Mouse (Mus musculus) left cerebral cortex, postnatal 14 days (tissue): ENCODE results near the gene Gm49366. TPM values are rescaled to one million over a fixed set of nuclear protein-coding genes. Genes with fewer than 3 reads are reported as not detected.
"Not testable (repeated sequence)": the region's sequence is repeated elsewhere in the genome, so short reads cannot be mapped to it uniquely, and the experiment has no call there.

Experiments used
- DNase-seq, 2 experiments: peaks; one replicate each; pipeline ENCODE4 v3.0.0; 2021 to 2022; ENCODE audit warnings: low spot score in 2 of 2, mixed read lengths in 1 of 2
- intact Hi-C: fragments of 180-260 bp; cut with DNase I; formaldehyde crosslinking; loops from one replicate; pipeline ENCODE4 v1.15.1; 2025
- total RNA-seq, 2 experiments: library from RNA; stranded (reverse); gene quantifications; 2 replicates each; pipeline ENCODE4 v1.2.3; 2021

Gene Gm49366
- total RNA-seq, 2 experiments from 2014 or later: not detected

- DNase-seq: no peak
- intact Hi-C loops: loop anchor here (5.0 kb wide), 1 partner anchor 92 kb away; no protein-coding TSS in a partner anchor
Observed at GRCm38 (mm10) chr12:84064621-84065020, 25.9 kb downstream of the Gm49366 start.

GRCm38 (mm10) chr12:84067752-84068151, 29.0 kb downstream of the Gm49366 start:
- intact Hi-C loops: no loop called here
- DNase-seq: no peak

GRCm38 (mm10) chr12:84068296-84068695, 29.6 kb downstream of the Gm49366 start:
- no peak for DNase-seq
- intact Hi-C loops: no loop called here

GRCm38 (mm10) chr12:84068986-84069385, 30.3 kb downstream of the Gm49366 start, which contains the start of gene Acot5:
Acot5 (plus strand) TSS chr12:84069325.
- intact Hi-C loops: no loop called here
- no peak for DNase-seq

- intact Hi-C loops: not testable (repeated sequence)
- peak; percentile 21 to 28 for DNase-seq
Observed at GRCm38 (mm10) chr12:84069582-84069981, 30.8 kb downstream of the Gm49366 start.

GRCm38 (mm10) chr12:84071696-84072095, 33.0 kb downstream of the Gm49366 start:
- peak; percentile 43 to 65 for DNase-seq
- intact Hi-C loops: no loop called here

GRCm38 (mm10) chr12:84077371-84077990, 38.7 kb downstream of the Gm49366 start:
- no peak for DNase-seq
- intact Hi-C loops: no loop called here

GRCm38 (mm10) chr12:84083842-84084241, 45.1 kb downstream of the Gm49366 start:
- intact Hi-C loops: no loop called here
- no peak for DNase-seq

DNA sequence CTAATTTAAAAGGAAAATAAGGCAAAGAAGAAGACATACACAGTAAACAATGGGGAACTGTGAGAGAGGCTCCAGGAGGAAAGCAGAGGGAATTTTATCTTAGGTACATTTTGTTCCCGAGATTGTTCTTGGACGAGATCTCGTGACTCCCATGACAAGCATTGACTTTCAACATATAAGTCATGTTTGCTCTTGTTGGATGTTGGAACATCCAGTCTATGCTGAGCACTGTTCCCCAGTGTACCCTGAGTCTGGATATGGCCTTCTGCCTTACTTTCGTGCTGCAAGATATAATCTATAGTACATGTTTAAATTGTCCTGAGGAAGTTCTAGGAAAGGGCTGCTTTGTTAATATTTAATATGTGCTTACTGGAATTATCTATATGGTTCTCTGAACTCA, 45.8 kb downstream of the Gm49366 start:
- DNase-seq: no peak
- intact Hi-C loops: no loop called here

- DNase-seq, intact Hi-C loops: not testable (repeated sequence)
Observed at GRCm38 (mm10) chr12:84094666-84095065, 55.9 kb downstream of the Gm49366 start.

- DNase-seq: no peak
- intact Hi-C loops: no loop called here
Observed at GRCm38 (mm10) chr12:84099605-84100004, 60.9 kb downstream of the Gm49366 start.

DNA sequence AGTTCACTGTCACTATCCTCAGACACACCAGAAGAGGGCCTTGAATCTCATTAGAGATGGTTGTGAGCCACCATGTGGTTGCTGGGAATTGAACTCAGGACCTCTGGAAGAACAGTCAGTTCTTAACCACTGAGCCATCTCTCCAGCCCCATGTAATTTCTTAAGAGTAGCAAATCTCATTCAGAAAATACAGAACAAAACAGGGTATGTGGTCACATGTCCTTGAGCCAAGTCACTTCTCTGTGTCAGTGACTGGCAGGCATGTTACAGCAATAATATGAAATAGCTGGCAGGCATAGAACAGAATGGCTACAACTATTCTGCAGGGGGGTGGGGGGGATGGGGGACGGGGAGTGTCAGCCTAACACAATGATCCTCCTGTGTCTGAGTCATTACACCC, 61.3 kb downstream of the Gm49366 start:
- intact Hi-C loops: no loop called here
- DNase-seq: no peak

DNA sequence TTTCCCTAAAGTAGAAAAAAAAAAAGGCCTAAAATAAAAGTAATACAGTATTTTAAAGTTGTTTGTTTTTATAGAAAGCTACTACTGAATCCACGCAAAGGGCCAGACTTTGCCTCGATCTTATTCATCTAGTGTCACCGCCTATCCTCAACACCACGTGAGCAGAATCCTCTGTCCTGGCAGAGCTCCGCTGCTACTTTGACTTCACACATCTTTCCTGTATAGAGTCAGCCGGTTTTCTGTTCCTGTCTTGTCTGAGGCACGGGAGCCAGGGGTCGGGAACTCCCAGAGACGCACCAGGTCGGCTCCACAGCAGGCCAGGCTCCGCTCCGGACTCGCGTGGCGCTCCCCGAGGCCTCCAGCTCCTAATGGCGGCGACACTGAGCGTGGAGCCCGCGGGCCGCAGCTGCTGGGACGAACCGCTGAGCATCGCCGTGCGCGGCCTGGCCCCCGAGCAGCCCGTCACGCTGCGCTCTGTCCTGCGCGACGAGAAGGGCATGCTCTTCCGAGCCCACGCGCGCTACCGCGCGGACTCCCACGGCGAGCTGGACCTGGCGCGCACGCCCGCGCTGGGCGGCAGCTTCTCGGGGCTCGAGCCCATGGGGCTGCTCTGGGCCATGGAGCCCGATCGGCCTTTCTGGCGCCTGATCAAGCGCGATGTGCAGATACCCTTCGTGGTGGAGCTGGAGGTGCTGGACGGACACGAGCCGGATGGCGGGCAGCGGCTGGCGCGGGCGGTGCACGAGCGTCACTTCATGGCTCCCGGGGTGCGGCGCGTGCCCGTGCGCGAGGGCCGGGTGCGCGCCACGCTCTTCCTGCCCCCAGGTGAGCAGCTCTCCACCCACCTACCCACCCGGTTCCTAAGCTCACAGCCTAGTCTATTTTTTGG, 62.1 kb downstream of the Gm49366 start, which contains the start of gene Acot6:
Acot6 (plus strand) TSS at position 51 of the 889 bp plus-strand sequence.
- peak; percentile 29 to 44 for DNase-seq
- intact Hi-C loops: not testable (repeated sequence)

DNA sequence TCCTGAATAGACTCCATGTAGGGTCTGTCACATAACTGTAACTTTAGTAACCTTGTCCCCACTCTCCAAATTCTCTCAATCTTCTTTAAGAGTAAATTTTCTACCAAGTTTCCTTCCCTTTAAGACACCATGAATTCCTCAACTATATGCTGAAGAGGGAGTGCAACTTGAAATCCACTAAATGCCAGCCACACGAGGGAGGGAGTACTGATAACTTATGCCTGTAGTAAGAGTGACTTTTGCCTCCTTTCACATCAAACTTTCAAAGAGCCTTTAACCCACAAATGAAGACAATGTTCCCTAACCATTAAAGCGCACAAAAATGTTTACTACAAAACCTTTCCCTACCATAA, 62.7 kb downstream of the Gm49366 start:
- no peak for DNase-seq
- intact Hi-C loops: no loop called here

GRCm38 (mm10) chr12:84107012-84107411, 68.3 kb downstream of the Gm49366 start:
- DNase-seq: no peak
- intact Hi-C loops: no loop called here

DNA sequence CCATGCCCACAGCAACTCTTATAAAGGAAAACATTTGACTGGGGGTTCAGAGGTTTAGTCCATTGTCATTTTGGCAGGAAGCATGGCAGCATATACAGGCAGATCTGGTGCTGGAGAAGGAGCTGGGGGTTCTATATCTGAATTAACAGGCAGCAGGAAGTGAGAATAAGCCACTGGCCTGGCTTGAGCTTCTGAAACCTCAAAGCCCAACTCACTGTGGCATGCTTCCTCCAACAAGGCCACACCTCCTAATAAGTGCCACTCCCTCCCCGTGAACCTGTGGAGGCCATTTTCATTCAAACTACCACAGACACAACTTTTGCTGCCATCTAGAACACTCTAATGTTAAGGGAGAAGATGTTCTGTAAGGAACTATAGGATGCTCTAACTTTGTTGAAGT, 69.0 kb downstream of the Gm49366 start:
- no peak for DNase-seq
- intact Hi-C loops: no loop called here

Other genes with a start within 250 kb of the Gm49366 start
- 10 to 100 TPM; 53.9 to 65.2 TPM for gene Numb, start 117.0 kb upstream of the Gm49366 start, total RNA-seq
- gene Riox1, start 88.3 kb upstream of the Gm49366 start, total RNA-seq: 10 to 100 TPM; 15.5 to 17.8 TPM
- under 1 TPM; 0.11 to 0.15 TPM for gene Heatr4, start 54.1 kb upstream of the Gm49366 start, total RNA-seq
- gene Acot2, start 51.1 kb upstream of the Gm49366 start, total RNA-seq: 10 to 100 TPM in 1 of 2 experiments, 1 to 10 TPM in 1; 8.9 to 10.5 TPM
- 10 to 100 TPM; 10.4 to 17.0 TPM for gene Acot1, start 29.4 kb upstream of the Gm49366 start, total RNA-seq
- 1 to 10 TPM; 2.5 to 2.9 TPM for gene Acot4, start 556 bp upstream of the Gm49366 start, total RNA-seq
- gene Acot3, start 13.2 kb downstream of the Gm49366 start, total RNA-seq: 1 to 10 TPM; 2.1 to 2.3 TPM
- gene Acot5, start 30.4 kb downstream of the Gm49366 start, total RNA-seq: 1 to 10 TPM; 5.1 to 5.3 TPM
- 1 to 10 TPM; 3.1 to 3.2 TPM for gene Acot6, start 61.7 kb downstream of the Gm49366 start, total RNA-seq
- 100 to 1,000 TPM; 102 to 106 TPM for gene Dnal1, start 75.4 kb downstream of the Gm49366 start, total RNA-seq
- gene Pnma1, start 109.6 kb downstream of the Gm49366 start, total RNA-seq: 1 to 10 TPM; 5.8 to 6.8 TPM
- 10 to 100 TPM; 12.6 to 18.6 TPM for gene Elmsan1, start 179.9 kb downstream of the Gm49366 start, total RNA-seq
- 10 to 100 TPM; 32.3 to 35.2 TPM for gene Ptgr2, start 246.3 kb downstream of the Gm49366 start, total RNA-seq